Mouse (Mus musculus) erythroblast, embryonic 14.5 days (primary cell): Measurements from ENCODE around the gene Grpel1. TPM values are rescaled to one million over a fixed set of nuclear protein-coding genes. Genes with fewer than 3 reads are reported as not detected.

Experiments
- H3K27me3 ChIP-seq: 2 replicates; pipeline ENCODE4 v1.6.1; 2012; ENCODE audit warnings: inconsistent platforms; ENCODE audit not compliant: control insufficient read depth
- H3K36me3 ChIP-seq: 2 replicates; pipeline ENCODE4 v1.6.1; 2012; ENCODE audit warnings: mild to moderate bottlenecking, inconsistent platforms; ENCODE audit not compliant: control insufficient read depth
- H3K4me1 ChIP-seq: 2 replicates; pipeline ENCODE4 v1.6.1; 2012; ENCODE audit warnings: inconsistent platforms; ENCODE audit not compliant: control insufficient read depth
- H3K4me3 ChIP-seq: replicated peaks from 2 replicates; pipeline ENCODE3; 2012; ENCODE audit warnings: moderate library complexity, mild to moderate bottlenecking, inconsistent platforms
- H3K9me3 ChIP-seq: 2 replicates; pipeline ENCODE4 v1.6.1; 2012; ENCODE audit warnings: low read length, inconsistent platforms, mixed read lengths; ENCODE audit not compliant: control insufficient read depth
- GATA1 ChIP-seq: IDR thresholded peaks from 2 replicates; pipeline ENCODE4 v1.6.1; 2012; ENCODE audit warnings: low read length, inconsistent platforms, mixed read lengths
- TAL1 ChIP-seq: IDR thresholded peaks from 3 replicates; pipeline ENCODE4 v1.6.1; 2012; ENCODE audit warnings: low read length, inconsistent platforms, mixed read lengths
- polyA plus RNA-seq: library from polyadenylated mRNA; stranded (reverse); fragments of >175 nt; gene quantifications from 2 replicates; pipeline ENCODE4 v1.2.3, GENCODE M21; 2012

Grpel1 gene
- polyA plus RNA-seq = 1.6 and 1.9 TPM in 2 replicates

GRCm38 (mm10) chr5:36464709-36465661 lies at the start of gene Grpel1:
Gene Grpel1 (plus strand): TSS chr5:36464998.
- Histone ChIP-seq H3K27me3 (peaks cover 5% of the 10 kb centered on the region; the same call in 1 of the 2 replicates), H3K36me3 (peaks cover 34% of the 10 kb centered on the region), H3K4me3 (peak within 1 kb of the TSS; percentile 83), H3K9me3 (no peaks in the 10 kb centered on the region), H3K4me1 (peaks cover 49% of the 10 kb centered on the region)
- TF ChIP-seq GATA1 (no peak), TAL1 (no peak)

DNA sequence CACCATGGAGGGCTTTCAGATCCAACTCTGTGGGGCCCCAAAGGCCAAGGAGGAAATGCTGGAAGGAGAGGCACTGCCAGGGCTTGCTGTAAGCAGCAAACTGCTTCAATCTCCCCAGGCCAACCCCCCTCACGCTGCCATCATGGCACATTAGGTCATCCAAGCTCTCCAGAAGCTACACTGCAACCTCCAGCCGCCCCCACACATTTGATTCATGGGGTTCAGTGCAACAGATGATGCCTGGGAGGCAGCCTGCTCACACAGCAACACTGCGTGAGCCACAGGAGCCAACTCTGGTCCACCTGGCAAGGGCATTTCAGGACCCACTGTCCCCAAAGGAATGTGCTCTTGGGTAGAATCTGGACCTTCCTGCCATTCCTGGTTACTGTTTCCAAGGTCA lies 44.9 kb upstream of the Grpel1 start:
- no peaks in the 10 kb centered on the region for H3K4me1 ChIP-seq
- H3K4me3 ChIP-seq = no peak overlapping the region
- H3K9me3 ChIP-seq = no peaks in the 10 kb centered on the region
- no peaks in the 10 kb centered on the region for H3K27me3 ChIP-seq
- no peak for TF ChIP-seq TAL1
- no peak for TF ChIP-seq GATA1
- H3K36me3 ChIP-seq = no peaks in the 10 kb centered on the region

DNA sequence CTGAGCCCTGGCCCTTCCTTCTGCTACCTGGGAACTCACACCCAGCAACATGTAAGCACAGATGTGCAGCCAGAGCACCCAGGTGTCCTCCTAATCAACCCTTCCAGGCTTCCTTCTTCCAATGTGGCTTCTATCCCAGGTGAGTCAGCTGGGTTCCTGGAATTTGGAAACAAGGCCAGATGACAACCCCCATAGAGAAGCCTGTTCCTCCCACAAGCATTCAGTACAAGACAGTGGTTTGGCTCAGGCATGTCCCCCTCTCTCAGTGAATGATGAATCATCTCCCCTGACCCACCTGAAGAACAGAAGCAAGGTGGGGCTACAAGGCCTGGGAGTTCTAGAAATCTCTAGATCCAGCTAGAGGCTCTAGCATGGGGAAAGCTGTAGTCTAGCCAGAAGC lies 42.1 kb upstream of the Grpel1 start:
- no peaks in the 10 kb centered on the region for H3K4me1 ChIP-seq
- no peaks in the 10 kb centered on the region for H3K9me3 ChIP-seq
- H3K4me3 ChIP-seq = no peak overlapping the region
- TF ChIP-seq GATA1 (no peak), TAL1 (no peak)
- H3K36me3 ChIP-seq = no peaks in the 10 kb centered on the region
- H3K27me3 ChIP-seq = no peaks in the 10 kb centered on the region

- H3K4me1 ChIP-seq = no peaks in the 10 kb centered on the region
- TF ChIP-seq GATA1 (no peak), TAL1 (no peak)
- H3K27me3 ChIP-seq = no peaks in the 10 kb centered on the region
- H3K9me3 ChIP-seq = no peaks in the 10 kb centered on the region
- no peak overlapping the region for H3K4me3 ChIP-seq
- no peaks in the 10 kb centered on the region for H3K36me3 ChIP-seq
Observed at GRCm38 (mm10) chr5:36424676-36425075, 40.1 kb upstream of the Grpel1 start.

GRCm38 (mm10) chr5:36426404-36426803 lies 38.4 kb upstream of the Grpel1 start:
- H3K4me3 ChIP-seq = no peak overlapping the region
- no peaks in the 10 kb centered on the region for H3K9me3 ChIP-seq
- TF ChIP-seq GATA1 (no peak), TAL1 (no peak)
- no peaks in the 10 kb centered on the region for H3K4me1 ChIP-seq
- H3K36me3 ChIP-seq = no peaks in the 10 kb centered on the region
- no peaks in the 10 kb centered on the region for H3K27me3 ChIP-seq

DNA sequence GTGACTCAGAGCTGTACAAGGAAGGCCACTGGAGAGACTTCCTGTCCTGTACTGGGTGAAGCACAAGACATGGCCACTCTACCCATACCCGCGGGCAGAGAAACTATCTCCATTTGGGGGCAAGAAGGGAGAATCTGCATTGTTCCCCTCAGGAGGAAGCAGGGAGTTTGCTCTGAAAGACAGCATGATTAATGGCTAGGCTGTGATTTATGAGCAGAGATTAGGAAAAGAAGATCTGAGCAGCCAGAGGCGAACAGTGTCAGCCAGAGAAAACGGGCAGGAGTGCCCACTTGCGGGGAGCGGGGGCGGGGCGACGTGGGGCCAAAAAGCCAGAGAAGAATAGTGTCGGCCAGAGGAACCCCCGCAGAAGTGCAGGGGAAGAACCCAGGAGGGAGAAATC lies 37.0 kb upstream of the Grpel1 start:
- H3K4me3 ChIP-seq = no peak overlapping the region

DNA sequence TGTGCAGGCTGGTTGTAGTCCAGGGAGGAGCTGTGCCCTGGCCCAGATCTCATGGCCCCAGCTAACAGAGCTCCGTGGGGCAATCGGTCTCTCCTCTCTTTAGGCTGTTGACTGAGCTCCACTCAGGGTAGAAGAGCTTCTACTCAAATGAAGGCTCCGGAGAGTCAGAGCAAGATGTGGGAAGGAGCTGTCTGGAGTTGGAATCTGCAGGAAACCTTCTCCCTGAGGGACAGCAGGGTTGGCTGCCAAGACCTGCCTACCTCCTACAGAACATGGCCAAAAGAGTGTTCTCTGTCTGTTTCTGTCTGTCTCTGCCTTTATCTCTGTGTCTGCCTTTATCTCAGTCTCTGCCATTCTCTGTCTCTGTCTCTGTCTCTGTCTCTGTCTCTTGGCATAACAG lies 35.2 kb upstream of the Grpel1 start:
- Histone ChIP-seq H3K9me3 (no peaks in the 10 kb centered on the region), H3K4me1 (no peaks in the 10 kb centered on the region), H3K4me3 (no peak overlapping the region), H3K27me3 (no peaks in the 10 kb centered on the region), H3K36me3 (no peaks in the 10 kb centered on the region)
- TF ChIP-seq TAL1 (no peak), GATA1 (no peak)

More for the DNA sequence above, 37.0 kb upstream of the Grpel1 start:
- no peaks in the 10 kb centered on the region for H3K4me1 ChIP-seq
- TF ChIP-seq TAL1 (no peak), GATA1 (no peak)
- no peaks in the 10 kb centered on the region for H3K27me3 ChIP-seq
- no peaks in the 10 kb centered on the region for H3K36me3 ChIP-seq
- no peaks in the 10 kb centered on the region for H3K9me3 ChIP-seq

DNA sequence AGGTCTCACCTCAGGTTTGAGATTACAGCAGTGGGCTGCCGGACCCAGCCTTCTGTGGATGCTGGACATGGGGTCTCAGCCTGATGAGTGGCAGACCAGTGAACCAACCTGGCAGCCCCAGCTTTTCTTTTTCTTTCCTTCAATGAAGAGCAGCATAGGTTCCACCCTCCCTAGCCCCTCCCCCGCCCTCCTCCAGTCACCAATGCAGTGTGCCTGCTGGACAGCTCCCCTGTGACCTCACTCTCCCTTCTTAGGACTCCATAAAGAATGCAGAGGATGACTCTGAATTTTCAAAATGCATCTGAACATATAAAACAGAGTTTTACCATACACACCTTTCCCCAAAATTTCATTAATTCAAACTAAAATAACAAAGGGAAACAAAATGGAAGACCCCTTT lies 33.1 kb upstream of the Grpel1 start:
- no peaks in the 10 kb centered on the region for H3K36me3 ChIP-seq
- no peaks in the 10 kb centered on the region for H3K9me3 ChIP-seq
- H3K27me3 ChIP-seq = no peaks in the 10 kb centered on the region
- no peak overlapping the region for H3K4me3 ChIP-seq
- no peak for TF ChIP-seq TAL1
- TF ChIP-seq GATA1 = no peak
- H3K4me1 ChIP-seq = no peaks in the 10 kb centered on the region

GRCm38 (mm10) chr5:36434398-36434967 lies 30.3 kb upstream of the Grpel1 start:
- no peaks in the 10 kb centered on the region for H3K36me3 ChIP-seq
- no peaks in the 10 kb centered on the region for H3K9me3 ChIP-seq
- H3K4me3 ChIP-seq = no peak overlapping the region
- TF ChIP-seq TAL1 (no peak), GATA1 (no peak)
- no peaks in the 10 kb centered on the region for H3K27me3 ChIP-seq
- no peaks in the 10 kb centered on the region for H3K4me1 ChIP-seq
